Mouse (Mus musculus) midbrain, embryonic 14.5 days (tissue): ENCODE measurements around the gene Tbc1d10a. TPM values are rescaled to one million over a fixed set of nuclear protein-coding genes. Genes with fewer than 3 reads are reported as not detected.

ENCODE experiments used
- ATAC-seq: fragments of 200-750 bp; cut with Nextera tagmentation; 2 replicates; pipeline ENCODE4 v1.8.0; 2017; ENCODE audit warnings: moderate number of reproducible peaks, moderate library complexity; ENCODE audit not compliant: low FRiP score, low TSS enrichment
- DNase-seq: peaks from one replicate; pipeline ENCODE4 v3.0.0-alpha.2; 2015
- H3K27ac ChIP-seq: fragments of 300-500 bp; sonication (generic); replicated peaks from 2 replicates; pipeline ENCODE4 v1.5.1; 2014; ENCODE audit warnings: mild to moderate bottlenecking, low read depth, low read length, moderate library complexity
- H3K27me3 ChIP-seq: fragments of 300-500 bp; sonication (generic); 2 replicates; pipeline ENCODE4 v1.6.1; 2014; ENCODE audit warnings: low read length, control low read depth, mixed read lengths; ENCODE audit not compliant: control insufficient read depth, insufficient read depth
- H3K36me3 ChIP-seq: fragments of 300-500 bp; sonication (generic); 2 replicates; pipeline ENCODE4 v1.6.1; 2014; ENCODE audit warnings: low read length, control low read depth; ENCODE audit not compliant: control insufficient read depth, insufficient read depth
- H3K4me1 ChIP-seq: fragments of 300-500 bp; sonication (generic); 2 replicates; pipeline ENCODE4 v1.6.1; 2014; ENCODE audit warnings: mild to moderate bottlenecking, antibody characterized with exemption, low read length, control low read depth; ENCODE audit not compliant: control insufficient read depth, insufficient read depth
- H3K4me2 ChIP-seq: fragments of 300-500 bp; sonication (generic); 2 replicates; pipeline ENCODE4 v1.6.1; 2014; ENCODE audit warnings: mild to moderate bottlenecking, low read length, moderate library complexity
- H3K4me3 ChIP-seq: fragments of 300-500 bp; sonication (generic); replicated peaks from 2 replicates; pipeline ENCODE4 v1.5.1; 2014; ENCODE audit warnings: low read depth, low read length
- H3K9ac ChIP-seq: fragments of 300-500 bp; sonication (generic); replicated peaks from 2 replicates; pipeline ENCODE4 v1.6.1; 2014; ENCODE audit warnings: mild to moderate bottlenecking, low read length, moderate library complexity
- H3K9me3 ChIP-seq: fragments of 300-500 bp; sonication (generic); 2 replicates; pipeline ENCODE4 v1.6.1; 2016; ENCODE audit warnings: low read length, control low read depth, mixed read lengths; ENCODE audit not compliant: control insufficient read depth
- WGBS: fragments of 180-500 bp; shearing (Covaris S2); extraction: QIAGEN DNeasy Blood & Tissue Kit; methylation state at CpG from one replicate; pipeline ENCODE4 v1.1.7; 2014; 5-methylcytosine and 5-hydroxymethylcytosine counted together
- polyA plus RNA-seq: library from polyadenylated mRNA; unstranded; fragments of >200 nt; fragmentation: Nextera tagmentation; extraction: Ambion mirVana; gene quantifications from 2 replicates; pipeline ENCODE4 v1.2.1, GENCODE M21; 2014

The Tbc1d10a gene
- polyA plus RNA-seq, 1 experiment from 2014 or later, result 21.5 TPM

GRCm38 (mm10) chr11:4190677-4191076 is 4.1 kb downstream of the Tbc1d10a start:
- Histone ChIP-seq H3K27me3 (no peaks in the 10 kb centered on the region), H3K9ac (no peak overlapping the region), H3K36me3 (0 out of 2 replicates have a peak, but pooled peaks cover 3% of the 10 kb centered on the region), H3K9me3 (no peaks in the 10 kb centered on the region), H3K4me2 (no peak overlapping the region), H3K4me1 (peaks cover 10% of the 10 kb centered on the region), H3K4me3 (no peak overlapping the region), H3K27ac (no peak overlapping the region)
- DNase-seq, result no peak
- ATAC-seq, result no peak
- WGBS, result 88% methylated on average over 3 of the region's 3 CpGs

- Histone ChIP-seq H3K9me3 (no peaks in the 10 kb centered on the region), H3K27ac (no peak overlapping the region), H3K4me3 (no peak overlapping the region), H3K27me3 (no peaks in the 10 kb centered on the region), H3K4me1 (peaks cover 2% of the 10 kb centered on the region), H3K4me2 (no peak overlapping the region), H3K9ac (no peak overlapping the region), H3K36me3 (0 out of 2 replicates have a peak, but pooled peaks cover 3% of the 10 kb centered on the region)
- no peak for ATAC-seq
- WGBS, result 83% methylated on average over 3 of the region's 3 CpGs
- DNase-seq, result no peak
These were observed 6.2 kb downstream of the Tbc1d10a start for GRCm38 (mm10) chr11:4192757-4193156.

GRCm38 (mm10) chr11:4193420-4193819 is 6.8 kb downstream of the Tbc1d10a start:
- H3K4me2 ChIP-seq, result no peak overlapping the region
- H3K27me3 ChIP-seq, result no peaks in the 10 kb centered on the region
- ATAC-seq (no peak), DNase-seq (no peak)
- H3K9ac ChIP-seq, result no peak overlapping the region
- H3K36me3 ChIP-seq, result 0 out of 2 replicates have a peak, but pooled peaks cover 3% of the 10 kb centered on the region
- H3K9me3 ChIP-seq, result no peaks in the 10 kb centered on the region
- no peak overlapping the region for H3K4me3 ChIP-seq
- H3K4me1 ChIP-seq, result no peaks in the 10 kb centered on the region
- H3K27ac ChIP-seq, result no peak overlapping the region

GRCm38 (mm10) chr11:4195597-4196031 is 9.0 kb downstream of the Tbc1d10a start:
- no peaks in the 10 kb centered on the region for H3K27me3 ChIP-seq
- no peaks in the 10 kb centered on the region for H3K9me3 ChIP-seq
- ATAC-seq, result no peak
- 86% methylated on average over 3 of the region's 3 CpGs for WGBS
- H3K27ac ChIP-seq, result no peak overlapping the region
- H3K4me1 ChIP-seq, result no peaks in the 10 kb centered on the region
- 0 out of 2 replicates have a peak, but pooled peaks cover 3% of the 10 kb centered on the region for H3K36me3 ChIP-seq
- no peak overlapping the region for H3K4me3 ChIP-seq
- H3K4me2 ChIP-seq, result no peak overlapping the region
- no peak overlapping the region for H3K9ac ChIP-seq
- DNase-seq, result no peak

- no peak overlapping the region for H3K4me2 ChIP-seq
- H3K27me3 ChIP-seq, result no peaks in the 10 kb centered on the region
- no peak overlapping the region for H3K27ac ChIP-seq
- H3K36me3 ChIP-seq, result 0 out of 2 replicates have a peak, but pooled peaks cover 3% of the 10 kb centered on the region
- WGBS, result 85% methylated on average over 8 of the region's 8 CpGs
- DNase-seq (no peak), ATAC-seq (no peak)
- H3K9ac ChIP-seq, result no peak overlapping the region
- H3K4me3 ChIP-seq, result no peak overlapping the region
- no peaks in the 10 kb centered on the region for H3K9me3 ChIP-seq
- no peaks in the 10 kb centered on the region for H3K4me1 ChIP-seq
These were observed 10.0 kb downstream of the Tbc1d10a start for GRCm38 (mm10) chr11:4196636-4197035.

- no peaks in the 10 kb centered on the region for H3K27me3 ChIP-seq
- no peaks in the 10 kb centered on the region for H3K4me1 ChIP-seq
- WGBS, result 72% methylated on average over 1 of the region's 1 CpGs
- H3K36me3 ChIP-seq, result 0 out of 2 replicates have a peak, but pooled peaks cover 3% of the 10 kb centered on the region
- DNase-seq, result no peak
- no peak overlapping the region for H3K4me2 ChIP-seq
- H3K9ac ChIP-seq, result no peak overlapping the region
- no peak for ATAC-seq
- H3K4me3 ChIP-seq, result no peak overlapping the region
- H3K9me3 ChIP-seq, result no peaks in the 10 kb centered on the region
- no peak overlapping the region for H3K27ac ChIP-seq
These were observed 11.1 kb downstream of the Tbc1d10a start for GRCm38 (mm10) chr11:4197691-4198090.

GRCm38 (mm10) chr11:4201981-4202700 is 15.6 kb downstream of the Tbc1d10a start:
- WGBS, result 76% methylated on average over 11 of the region's 11 CpGs
- DNase-seq (no peak), ATAC-seq (no peak)
- no peaks in the 10 kb centered on the region for H3K27me3 ChIP-seq
- no peak overlapping the region for H3K4me2 ChIP-seq
- H3K4me1 ChIP-seq, result no peaks in the 10 kb centered on the region
- H3K9ac ChIP-seq, result no peak overlapping the region
- no peak overlapping the region for H3K4me3 ChIP-seq
- H3K36me3 ChIP-seq, result peaks cover 8% of the 10 kb centered on the region
- no peak overlapping the region for H3K27ac ChIP-seq
- no peaks in the 10 kb centered on the region for H3K9me3 ChIP-seq

- WGBS, result 86% methylated on average over 12 of the region's 12 CpGs
- Histone ChIP-seq H3K4me3 (no peak overlapping the region), H3K4me2 (no peak overlapping the region), H3K27me3 (no peaks in the 10 kb centered on the region), H3K27ac (no peak overlapping the region), H3K36me3 (peaks cover 17% of the 10 kb centered on the region), H3K4me1 (no peaks in the 10 kb centered on the region), H3K9ac (no peak overlapping the region), H3K9me3 (no peaks in the 10 kb centered on the region)
- no peak for ATAC-seq
- DNase-seq, result no peak
These were observed 16.6 kb downstream of the Tbc1d10a start for GRCm38 (mm10) chr11:4202995-4203704.

- H3K27ac ChIP-seq, result no peak overlapping the region
- no peaks in the 10 kb centered on the region for H3K27me3 ChIP-seq
- H3K4me2 ChIP-seq, result no peak overlapping the region
- 55% methylated on average over 2 of the region's 2 CpGs for WGBS
- H3K4me3 ChIP-seq, result no peak overlapping the region
- peaks cover 22% of the 10 kb centered on the region for H3K36me3 ChIP-seq
- H3K9ac ChIP-seq, result no peak overlapping the region
- H3K4me1 ChIP-seq, result no peaks in the 10 kb centered on the region
- no peak for ATAC-seq
- no peak for DNase-seq
- H3K9me3 ChIP-seq, result no peaks in the 10 kb centered on the region
These were observed 17.1 kb downstream of the Tbc1d10a start for GRCm38 (mm10) chr11:4203705-4204074.
